Mouse (Mus musculus): ENCODE measurements at regions not wholly inside any gene's neighbourhood (a gene's known extent, or its start where the extent isn't known, plus 50 kb on each side); places are given as distances from the start of the nearest gene placed in this dataset.

- DNase-seq (ENCODE audit: extremely low spot score, low spot score) = no peak
These were observed 345.5 kb upstream of the Arid1b start for GRCm38 (mm10) chr17:4648603-4649002.

- DNase-seq (ENCODE audit: extremely low spot score, low spot score) = no peak
These were observed 339.9 kb upstream of the Arid1b start for GRCm38 (mm10) chr17:4654221-4654620.

- DNase-seq (ENCODE audit: extremely low spot score, low spot score) = no peak
These were observed 332.1 kb upstream of the Arid1b start for GRCm38 (mm10) chr17:4661996-4662395.

GRCm38 (mm10) chr17:4668511-4668910, 325.6 kb upstream of the Arid1b start:
- no peak for DNase-seq (ENCODE audit: extremely low spot score, low spot score)

GRCm38 (mm10) chr17:4673271-4673670, 320.9 kb upstream of the Arid1b start:
- no peak for DNase-seq (ENCODE audit: extremely low spot score, low spot score)

- no peak for DNase-seq (ENCODE audit: extremely low spot score, low spot score)
These were observed 287.7 kb upstream of the Arid1b start for GRCm38 (mm10) chr17:4706421-4706820.

- DNase-seq (ENCODE audit: extremely low spot score, low spot score) = no peak
These were observed 273.1 kb upstream of the Arid1b start for GRCm38 (mm10) chr17:4721061-4721460.

- no peak for DNase-seq (ENCODE audit: extremely low spot score, low spot score)
These were observed 270.1 kb upstream of the Arid1b start for GRCm38 (mm10) chr17:4724031-4724430.

- DNase-seq (ENCODE audit: extremely low spot score, low spot score) = no peak
These were observed 267.8 kb upstream of the Arid1b start for GRCm38 (mm10) chr17:4726331-4726741.

- peak; percentile 8 for DNase-seq (ENCODE audit: extremely low spot score, low spot score)
These were observed 259.7 kb upstream of the Arid1b start for GRCm38 (mm10) chr17:4734412-4734881.

GRCm38 (mm10) chr17:4735185-4735584, 258.9 kb upstream of the Arid1b start:
- DNase-seq (ENCODE audit: extremely low spot score, low spot score) = no peak

- no peak for DNase-seq (ENCODE audit: extremely low spot score, low spot score)
These were observed 257.4 kb upstream of the Arid1b start for GRCm38 (mm10) chr17:4736689-4737088.

- peak; percentile 16 for DNase-seq (ENCODE audit: extremely low spot score, low spot score)
These were observed 255.2 kb upstream of the Arid1b start for GRCm38 (mm10) chr17:4738717-4739485.

- DNase-seq (ENCODE audit: extremely low spot score, low spot score) = peak; percentile 36
These were observed 253.3 kb upstream of the Arid1b start for GRCm38 (mm10) chr17:4740784-4741183.

- DNase-seq (ENCODE audit: extremely low spot score, low spot score) = no peak
These were observed 251.8 kb upstream of the Arid1b start for GRCm38 (mm10) chr17:4742314-4742713.

- DNase-seq (ENCODE audit: extremely low spot score, low spot score) = no peak
These were observed 231.2 kb upstream of the Arid1b start for GRCm38 (mm10) chr17:4762956-4763355.

- no peak for DNase-seq (ENCODE audit: extremely low spot score, low spot score)
These were observed 228.4 kb upstream of the Arid1b start for GRCm38 (mm10) chr17:4765723-4766122.

- no peak for DNase-seq (ENCODE audit: extremely low spot score, low spot score)
These were observed 226.1 kb upstream of the Arid1b start for GRCm38 (mm10) chr17:4767947-4768522.

GRCm38 (mm10) chr17:4769284-4769683, 224.8 kb upstream of the Arid1b start:
- DNase-seq (ENCODE audit: extremely low spot score, low spot score) = no peak

- no peak for DNase-seq (ENCODE audit: extremely low spot score, low spot score)
These were observed 224.1 kb upstream of the Arid1b start for GRCm38 (mm10) chr17:4770052-4770451.

- peak; percentile 79 for DNase-seq (ENCODE audit: extremely low spot score, low spot score)
These were observed 216.0 kb upstream of the Arid1b start for GRCm38 (mm10) chr17:4778161-4778560.

GRCm38 (mm10) chr17:4779017-4779416, 215.1 kb upstream of the Arid1b start:
- DNase-seq (ENCODE audit: extremely low spot score, low spot score) = no peak

GRCm38 (mm10) chr17:4781586-4781985, 212.5 kb upstream of the Arid1b start:
- no peak for DNase-seq (ENCODE audit: extremely low spot score, low spot score)

All from neural tube, embryonic 10.5 days (tissue).